Mouse (Mus musculus) induced T-regulatory cell, adult 2 months (primary cell): ENCODE results near the gene Boc.
A peak's percentile ranks its signal among the peaks of the same experiment; 100 is the strongest.
"Not testable (repeated sequence)": the region's sequence is repeated elsewhere in the genome, so short reads cannot be mapped to it uniquely, and the experiment has no call there.

Experiments
- DNase-seq: peaks from one replicate; pipeline ENCODE4 v3.0.0-alpha.2; 2012; ENCODE audit warnings: low read depth

Boc gene

DNA sequence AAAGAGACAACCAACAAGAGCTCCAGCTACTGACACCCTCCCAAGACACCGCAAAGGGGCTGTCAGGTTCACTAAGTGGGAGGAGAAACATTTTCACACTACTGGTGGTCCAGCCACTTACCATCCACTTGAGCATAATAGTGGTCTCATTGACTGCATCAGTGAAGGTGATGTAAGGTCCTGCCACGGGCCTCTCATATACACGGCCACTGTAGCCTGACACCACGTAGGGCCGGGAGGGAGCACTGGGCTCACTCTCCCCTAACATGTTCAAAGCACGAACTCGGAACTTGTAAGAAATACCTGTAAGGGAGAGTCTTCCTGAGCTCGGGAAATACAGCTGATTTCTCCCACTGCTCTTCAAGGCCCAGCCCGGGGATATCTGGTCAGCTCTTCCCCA is 67.6 kb downstream of the Boc start:
- no peak for DNase-seq

DNA sequence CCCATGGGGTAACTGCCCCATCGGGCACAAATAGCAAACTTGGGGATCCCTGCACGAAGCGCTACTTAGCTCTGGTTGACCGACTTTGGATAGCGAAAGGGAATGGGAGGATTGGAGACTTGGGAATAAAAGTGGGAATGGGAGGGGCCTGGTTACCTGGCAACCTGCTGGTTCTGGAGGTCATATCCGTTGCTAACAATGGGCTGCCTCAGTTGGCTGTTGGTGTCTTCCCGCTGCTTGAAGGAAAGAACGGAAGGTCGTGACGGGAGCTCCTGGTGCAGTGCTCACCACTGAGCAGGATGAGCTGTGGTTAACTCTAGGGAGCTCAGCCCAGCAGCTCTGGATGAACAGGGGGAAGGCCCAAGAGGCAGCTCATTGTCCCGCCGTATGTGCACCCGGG is 71.5 kb downstream of the Boc start:
- no peak for DNase-seq

- DNase-seq: no peak
Observed at GRCm38 (mm10) chr16:44486612-44487011, 72.1 kb downstream of the Boc start.

DNA sequence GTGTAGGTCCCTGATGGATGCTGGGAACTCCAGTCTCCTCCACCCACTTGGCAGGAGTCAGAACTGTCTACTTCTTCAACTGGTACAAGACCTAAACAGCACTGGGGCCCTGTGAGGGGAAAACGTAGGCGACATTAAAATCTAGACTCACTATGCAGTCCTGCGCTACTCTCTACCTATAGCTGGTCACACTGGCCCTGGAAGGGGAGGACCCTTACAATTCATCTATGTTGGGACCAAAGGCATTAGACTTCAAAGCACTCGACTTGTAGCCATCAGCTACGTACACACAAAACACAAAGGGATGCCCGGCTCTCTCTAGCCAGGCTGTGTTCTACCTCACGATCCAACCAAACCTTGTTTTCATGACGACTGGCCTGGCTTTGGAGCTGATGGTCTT is 73.0 kb downstream of the Boc start:
- no peak for DNase-seq

- DNase-seq: no peak
Observed at GRCm38 (mm10) chr16:44484831-44485230, 73.9 kb downstream of the Boc start.

DNA sequence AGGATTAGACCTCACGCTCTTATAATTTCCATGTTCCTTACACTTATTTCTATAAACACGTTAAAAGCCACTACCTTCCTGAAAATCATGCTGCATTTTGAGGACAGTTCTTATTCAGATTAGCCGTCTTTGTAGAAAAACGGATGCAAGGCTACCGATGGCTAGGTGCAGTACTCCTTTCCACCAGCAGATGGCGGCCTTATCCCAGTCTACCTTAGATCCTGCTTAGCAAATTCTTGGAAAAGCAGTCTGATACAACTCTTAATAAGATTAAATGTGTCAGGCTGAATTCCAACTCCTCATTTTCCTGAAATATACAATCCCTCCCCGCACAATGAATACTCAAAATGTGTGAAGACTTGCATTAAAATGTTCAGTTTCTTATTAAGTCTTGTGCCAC is 74.6 kb downstream of the Boc start:
- DNase-seq: peak; percentile 76

GRCm38 (mm10) chr16:44481599-44482593 is 76.8 kb downstream of the Boc start:
- no peak for DNase-seq

GRCm38 (mm10) chr16:44480616-44481015 is 78.1 kb downstream of the Boc start:
- peak; percentile 16 for DNase-seq

DNA sequence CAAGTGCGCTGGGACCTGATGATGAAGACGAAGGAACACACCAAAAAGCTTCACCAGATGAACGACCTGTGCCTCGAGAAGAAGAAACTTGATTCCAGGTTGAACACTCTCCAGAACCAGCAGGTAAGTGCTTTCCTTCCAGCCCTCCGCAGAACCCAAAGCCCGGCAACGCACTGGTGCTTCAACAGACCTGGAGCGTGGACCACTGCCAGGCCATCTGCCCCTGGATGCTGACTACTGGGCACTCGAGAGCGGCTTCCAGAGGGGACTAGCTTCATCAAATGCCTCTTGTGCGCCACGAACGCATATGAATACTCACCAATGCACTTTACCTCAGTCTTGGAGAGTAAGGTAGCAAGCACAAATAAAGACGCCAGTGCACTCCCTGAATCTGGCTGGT is 78.8 kb downstream of the Boc start:
- DNase-seq: no peak

DNA sequence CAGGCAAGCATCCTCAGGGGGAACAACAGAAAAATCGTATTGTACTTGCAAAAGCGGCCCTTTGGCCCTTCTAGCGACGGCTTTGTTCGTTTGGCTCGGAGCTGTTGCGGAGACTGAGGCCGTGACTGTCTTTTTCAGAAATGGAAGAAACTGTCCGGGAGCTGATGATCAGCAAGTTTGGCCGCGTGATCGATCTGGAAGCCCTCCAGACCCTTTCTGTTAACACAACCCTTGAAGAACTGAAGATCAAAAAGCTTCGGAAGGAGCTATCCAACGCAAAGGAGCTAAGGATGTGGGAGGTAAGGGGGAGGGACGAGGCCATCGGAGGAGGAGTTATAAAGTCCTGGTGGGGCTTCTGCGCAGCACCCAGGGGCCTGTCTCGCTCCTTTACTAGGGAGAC is 79.9 kb downstream of the Boc start:
- DNase-seq: no peak

DNA sequence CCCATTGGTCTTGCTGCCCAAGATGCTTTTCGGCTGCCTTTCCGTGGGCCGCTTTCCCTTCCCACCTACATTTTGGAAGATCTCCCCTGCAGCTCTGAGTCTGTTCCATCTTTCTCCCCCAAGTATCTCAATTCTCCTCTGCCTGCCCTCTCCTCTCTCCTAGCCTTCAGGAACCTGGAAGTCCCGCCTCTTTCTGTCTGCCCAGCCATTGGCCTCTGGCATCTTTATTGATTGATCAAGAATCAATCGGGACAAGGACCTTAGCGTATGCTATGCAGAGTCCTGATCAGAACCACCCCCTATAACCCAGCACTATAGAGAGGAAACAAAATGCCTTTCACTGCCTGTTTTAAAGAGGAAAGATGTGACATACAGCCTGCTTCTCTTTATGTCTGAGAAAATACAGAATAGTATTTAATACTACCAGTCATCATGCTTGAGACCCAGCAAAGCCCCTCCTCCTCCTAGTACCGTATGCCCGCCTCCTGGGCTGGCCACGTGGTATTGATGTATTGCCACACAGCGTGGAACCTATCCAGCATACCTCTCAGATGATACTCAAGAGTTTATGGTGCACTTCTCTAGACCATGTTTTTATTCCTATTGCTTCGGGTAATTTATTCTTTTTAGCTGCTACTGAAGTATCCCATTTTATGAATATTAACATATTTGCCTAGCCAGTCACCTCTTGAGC is 82.9 kb downstream of the Boc start:
- DNase-seq: no peak

DNA sequence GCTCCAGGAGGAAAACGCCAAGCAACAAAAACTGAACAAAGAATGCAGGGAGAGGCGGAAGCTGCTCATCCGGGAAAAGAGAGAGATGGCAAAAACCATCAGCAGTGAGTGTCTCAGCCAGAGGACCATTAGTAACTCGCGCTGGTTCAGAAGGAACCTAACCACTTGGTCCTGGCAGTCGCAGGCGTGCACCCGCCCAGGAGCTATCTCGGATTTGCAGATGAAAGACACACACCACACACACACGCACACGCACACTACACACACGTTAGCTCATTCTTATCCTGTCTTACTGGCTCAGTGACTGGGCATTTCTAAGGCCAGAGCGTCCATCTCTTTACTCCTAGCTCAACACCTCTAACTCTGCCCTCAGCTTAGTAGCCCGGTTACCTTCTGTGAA is 83.4 kb downstream of the Boc start:
- DNase-seq: no peak

DNA sequence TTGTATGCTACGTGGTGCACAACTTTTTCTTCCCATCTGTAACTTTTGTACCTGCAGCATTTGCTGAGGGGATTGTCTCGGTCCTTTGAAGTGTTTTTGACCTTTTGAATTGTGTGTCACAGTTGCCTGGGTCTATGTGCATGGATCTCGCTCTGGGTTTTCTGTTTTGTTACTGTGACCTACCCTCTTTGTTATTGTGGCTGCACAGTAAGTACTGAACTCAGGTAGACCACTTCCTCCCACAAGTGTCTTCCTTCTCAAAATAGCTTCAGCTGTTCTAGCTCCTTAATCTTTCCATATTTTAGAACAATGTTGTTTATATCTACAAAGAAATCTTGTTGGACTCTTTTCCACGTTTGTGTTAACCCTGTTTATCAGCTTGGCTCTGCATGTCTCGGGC is 97.8 kb downstream of the Boc start:
- peak; percentile 33 for DNase-seq

- DNase-seq: no peak
Observed at GRCm38 (mm10) chr16:44458826-44459225, 99.9 kb downstream of the Boc start.

DNA sequence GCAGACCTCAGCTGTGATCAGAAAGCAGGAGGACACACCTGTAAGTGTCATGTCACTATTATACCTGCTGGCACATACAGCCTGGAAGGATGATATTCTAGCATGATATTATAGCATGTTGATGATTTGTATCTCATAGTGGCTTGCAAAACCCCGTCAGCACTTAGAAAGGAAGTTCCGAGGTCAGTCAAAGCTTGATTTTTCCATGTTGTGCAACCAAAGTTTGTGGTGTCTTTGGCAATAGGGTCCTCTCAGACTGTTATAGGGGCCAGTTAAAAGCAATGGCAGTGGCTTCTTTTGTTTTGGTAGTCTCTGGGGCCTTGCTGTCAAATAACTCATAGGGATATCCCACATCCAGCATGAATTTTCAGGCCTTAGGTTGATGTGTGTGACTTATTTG is 100.8 kb downstream of the Boc start:
- no peak for DNase-seq

DNA sequence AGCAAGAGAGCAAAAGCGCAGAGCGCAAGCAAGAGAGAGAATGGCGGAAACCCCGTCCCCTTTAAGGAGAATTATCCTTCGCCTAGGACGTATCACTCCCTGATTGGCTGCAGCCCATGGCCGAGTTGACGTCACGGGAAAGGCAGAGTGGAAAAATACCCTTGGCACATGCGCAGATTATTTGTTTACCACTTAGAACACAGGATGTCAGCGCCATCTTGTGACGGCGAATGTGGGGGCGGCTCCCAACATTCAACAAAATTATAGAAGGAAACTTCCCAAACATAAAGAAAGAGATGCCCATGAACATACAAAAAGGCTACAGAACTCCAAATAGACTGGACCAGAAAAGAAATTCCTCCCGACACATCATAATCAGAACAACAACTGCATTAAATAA is 116.8 kb downstream of the Boc start:
- DNase-seq: not testable (repeated sequence)

DNA sequence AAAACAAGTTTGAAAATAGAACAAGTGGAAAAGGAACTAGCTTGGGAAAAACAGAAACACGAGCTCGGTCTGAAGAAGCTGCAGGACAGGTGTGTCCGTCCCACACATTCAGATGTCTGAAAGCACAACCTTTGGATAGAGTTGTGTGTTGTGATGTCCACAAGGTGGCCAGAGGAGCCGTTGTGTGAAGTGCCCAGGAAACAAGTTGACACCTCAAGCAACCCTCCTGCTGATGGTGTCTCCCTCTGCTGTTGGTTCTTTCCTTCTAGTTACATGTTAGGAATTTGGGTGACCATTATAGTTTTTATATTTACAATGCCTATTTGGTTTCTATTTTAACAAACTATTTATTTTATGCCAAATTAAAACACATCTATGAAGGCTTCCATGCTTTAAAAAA is 123.2 kb downstream of the Boc start:
- no peak for DNase-seq
